Mouse (Mus musculus): ENCODE data around the gene Gnai2.

GRCm38 (mm10) chr9:107583174-107583573 is 52.0 kb downstream of the Gnai2 start:
- no peak for TF ChIP-seq GATA1 (IDR thresholded peaks at IDR 0.05; ENCODE audit: borderline replicate concordance, low read length)
- TF ChIP-seq CTCF (IDR thresholded peaks at IDR 0.05; ENCODE audit: low read depth, low read length): no peak
